Mouse (Mus musculus) urinary bladder, postnatal 14 days (tissue): ENCODE results near the gene Hdc.
"Not testable (repeated sequence)": the region's sequence is repeated elsewhere in the genome, so short reads cannot be mapped to it uniquely, and the experiment has no call there.

Experiments used
- DNase-seq: peaks from one replicate; pipeline ENCODE4 v3.0.0; 2021; ENCODE audit warnings: low spot score

Hdc gene

DNA sequence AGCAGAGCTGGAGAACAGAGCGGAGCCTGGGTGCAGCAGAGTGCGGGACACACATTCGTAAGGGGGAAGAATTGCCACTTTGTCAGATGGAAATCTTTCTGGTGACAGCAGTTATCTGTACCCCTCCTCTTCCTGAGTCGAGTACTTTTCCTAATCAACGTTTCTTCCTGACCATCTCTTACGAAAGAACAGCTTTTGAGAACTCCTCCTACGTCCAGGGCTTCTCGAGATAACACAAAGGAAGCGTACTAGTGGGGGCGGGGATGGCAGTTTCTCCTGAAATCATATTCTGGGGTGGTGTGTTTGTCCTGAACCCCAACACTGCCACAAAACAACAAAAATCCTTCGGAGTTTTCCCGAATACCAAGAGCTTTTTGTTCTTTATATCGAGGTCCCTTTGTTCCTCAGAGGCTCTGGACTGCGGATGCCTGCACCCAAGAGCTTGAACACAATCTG, at the start of gene Hdc:
Gene Hdc (minus strand): TSS at position 51 of the 456 bp plus-strand sequence.
- DNase-seq, result no peak

- no peak for DNase-seq
Measured at GRCm38 (mm10) chr2:126668621-126669252, 49.6 kb upstream of the Hdc start.

DNA sequence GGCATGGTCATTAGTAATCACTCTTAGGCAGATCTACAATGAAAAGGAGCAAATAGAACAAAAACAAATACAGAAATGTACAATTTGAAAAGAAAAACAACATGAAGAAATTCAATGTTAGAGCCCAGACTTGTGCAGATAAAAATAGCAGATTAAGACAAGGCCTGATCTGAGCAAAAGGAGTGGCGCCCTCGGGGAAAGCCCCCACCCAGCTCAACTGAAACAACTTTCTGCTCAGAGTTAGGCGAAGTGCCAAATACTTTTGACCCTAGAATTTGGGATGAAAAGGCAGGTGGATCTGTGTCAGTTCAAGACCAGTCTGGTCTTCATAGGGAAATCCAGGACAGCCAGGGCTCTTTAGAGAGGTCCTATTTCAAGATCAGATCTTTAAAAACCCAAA, 46.9 kb upstream of the Hdc start:
- no peak for DNase-seq

- no peak for DNase-seq
Measured at GRCm38 (mm10) chr2:126663481-126663880, 44.4 kb upstream of the Hdc start.

DNA sequence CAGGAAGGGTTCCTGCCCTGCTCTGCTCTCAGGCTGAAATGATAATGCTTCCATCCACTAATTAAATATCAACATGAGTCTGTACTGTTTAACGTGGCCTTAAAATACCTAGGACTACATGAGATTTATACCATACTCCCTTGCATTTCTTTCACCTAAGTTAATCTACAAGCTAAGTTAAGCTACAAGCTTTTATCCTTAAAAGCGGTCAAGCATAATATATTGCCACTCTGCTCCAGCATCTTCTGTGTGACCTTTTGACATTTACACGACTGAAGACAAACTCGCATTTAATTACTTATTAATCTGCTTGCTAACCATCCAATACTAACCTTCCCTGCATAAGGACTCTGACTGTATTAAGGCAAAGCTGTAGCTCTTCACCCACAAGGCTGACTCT, 33.8 kb upstream of the Hdc start:
- DNase-seq, result no peak

GRCm38 (mm10) chr2:126647762-126648161, 28.7 kb upstream of the Hdc start:
- no peak for DNase-seq

GRCm38 (mm10) chr2:126646461-126646860, 27.4 kb upstream of the Hdc start:
- DNase-seq, result no peak

DNA sequence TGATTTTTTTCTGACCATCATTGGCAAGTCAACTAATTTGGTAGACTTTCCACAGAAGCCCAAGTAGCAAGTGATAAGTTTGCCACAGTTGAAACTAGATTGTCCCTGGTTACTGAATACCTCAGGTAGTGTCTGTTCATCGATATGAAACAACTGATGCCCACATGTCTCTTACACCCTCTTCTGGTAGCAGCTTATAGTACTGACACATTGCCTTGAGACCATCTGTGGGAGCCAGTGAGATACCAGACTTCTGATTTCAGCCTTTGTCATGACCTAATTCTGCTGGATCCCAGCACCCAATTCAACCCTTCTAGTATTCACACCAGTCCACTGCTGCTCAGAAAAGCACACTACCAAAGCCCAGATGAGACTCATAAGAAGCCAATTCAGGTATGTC, 25.7 kb upstream of the Hdc start:
- no peak for DNase-seq

- DNase-seq, result no peak
Measured at GRCm38 (mm10) chr2:126640298-126640697, 21.2 kb upstream of the Hdc start.

GRCm38 (mm10) chr2:126635939-126636823, 17.1 kb upstream of the Hdc start:
- no peak for DNase-seq

- DNase-seq, result no peak
Measured at GRCm38 (mm10) chr2:126633165-126633564, 14.1 kb upstream of the Hdc start.

DNA sequence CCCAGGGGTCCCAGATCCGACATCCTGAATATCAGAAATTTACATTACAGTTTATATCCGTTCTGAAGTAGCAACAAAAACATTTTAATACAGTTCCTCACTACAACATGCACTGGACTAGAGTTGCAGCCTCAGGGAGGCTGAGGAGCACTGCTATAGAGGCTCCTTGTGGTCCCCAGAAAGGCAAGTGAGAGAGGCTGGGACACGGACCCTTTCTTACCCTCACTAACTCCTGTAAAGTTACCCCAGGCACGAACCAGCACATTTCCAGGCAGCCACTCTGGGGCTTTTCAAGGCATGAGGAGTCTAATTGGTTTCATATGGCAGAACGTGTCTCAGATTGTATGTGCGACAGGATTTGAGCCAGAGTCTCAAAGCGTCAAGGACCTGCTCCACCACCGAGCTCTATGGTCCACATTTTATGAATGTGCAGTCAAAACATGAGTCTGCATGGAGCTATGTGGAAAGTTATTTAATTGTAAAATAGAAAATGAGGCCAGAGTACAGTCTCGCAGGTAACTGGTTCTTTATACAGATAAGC, 9.4 kb upstream of the Hdc start:
- no peak for DNase-seq

DNA sequence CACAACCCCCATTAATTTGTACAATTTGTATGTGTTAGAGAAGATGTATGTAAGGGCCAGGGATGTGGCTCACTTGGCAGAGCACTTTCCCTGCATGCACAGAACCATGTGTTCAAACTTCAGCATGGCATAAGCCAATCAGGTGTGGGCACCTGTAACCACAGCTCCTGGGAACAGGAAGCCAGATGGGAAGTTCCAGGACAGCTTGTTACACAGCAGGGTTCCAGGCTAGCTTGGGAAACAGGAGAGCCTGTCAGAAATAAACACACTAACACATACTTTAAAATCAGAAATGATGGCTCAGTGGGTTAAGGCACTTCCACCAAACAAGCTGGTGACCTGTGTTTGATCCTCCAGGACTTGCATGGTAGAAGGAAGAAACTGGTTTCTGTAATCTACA, 4.0 kb upstream of the Hdc start:
- DNase-seq, result no peak

GRCm38 (mm10) chr2:126622455-126622854, 3.4 kb upstream of the Hdc start:
- DNase-seq, result no peak

DNA sequence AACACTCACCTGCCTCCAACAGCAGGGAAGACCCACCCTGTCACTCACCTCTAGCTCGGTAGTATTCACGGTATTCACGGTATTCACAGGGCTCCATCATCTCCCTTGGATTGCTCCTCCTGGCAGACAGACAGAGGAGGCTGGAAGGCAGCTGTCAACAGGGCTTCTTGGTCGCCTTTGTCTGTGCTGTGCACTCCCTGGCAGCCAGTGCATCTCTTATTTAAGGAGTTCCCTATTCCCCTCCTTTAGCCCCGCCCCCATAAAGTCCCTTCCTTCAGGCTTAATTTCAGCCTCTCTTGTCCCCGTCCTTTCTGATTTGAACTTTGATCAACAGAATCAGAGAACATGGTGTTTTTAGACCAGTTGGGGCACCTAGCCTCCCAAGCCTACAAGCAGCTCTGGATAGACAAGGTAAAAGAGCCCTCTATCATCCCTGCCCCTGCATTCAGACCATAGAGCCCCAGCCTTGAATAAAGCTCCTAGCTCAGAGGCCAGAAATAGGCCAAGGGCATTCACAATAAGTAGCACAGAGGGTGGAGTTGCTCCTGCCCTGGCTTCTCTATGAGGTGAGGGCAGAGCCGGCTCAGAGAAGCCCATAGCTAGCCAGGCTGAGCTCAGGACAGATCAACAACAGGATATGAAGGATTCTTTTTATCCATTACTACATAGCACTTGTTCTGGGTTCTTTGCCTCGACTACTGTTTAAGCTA, 474 bp downstream of the Hdc start:
- DNase-seq, result no peak

DNA sequence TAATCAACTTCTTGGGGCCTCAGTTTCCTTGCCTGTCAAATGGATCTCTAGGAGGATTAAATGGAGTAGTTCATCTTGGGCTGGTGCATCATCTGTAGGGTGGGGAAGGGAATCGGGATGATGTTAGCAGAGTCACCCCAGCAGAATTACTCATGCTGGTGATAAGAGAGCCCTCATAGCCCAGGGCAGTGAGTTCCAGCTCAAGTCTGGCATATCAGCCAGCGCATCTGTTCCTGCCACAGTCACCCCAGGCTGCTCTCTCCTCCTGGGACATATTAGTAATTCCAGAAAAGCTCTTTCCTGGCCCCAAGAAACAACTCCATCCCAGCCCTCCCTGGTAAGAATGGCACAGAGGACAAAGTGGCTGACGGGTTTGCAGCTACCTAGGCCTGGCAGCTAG, 3.7 kb downstream of the Hdc start:
- no peak for DNase-seq

GRCm38 (mm10) chr2:126609600-126609999, 9.5 kb downstream of the Hdc start:
- DNase-seq, result not testable (repeated sequence)

GRCm38 (mm10) chr2:126607553-126608203, 11.4 kb downstream of the Hdc start:
- DNase-seq, result no peak

GRCm38 (mm10) chr2:126606688-126607062, 12.4 kb downstream of the Hdc start:
- DNase-seq, result no peak

GRCm38 (mm10) chr2:126606061-126606687, 12.9 kb downstream of the Hdc start:
- DNase-seq, result no peak

GRCm38 (mm10) chr2:126601918-126602600, 17.0 kb downstream of the Hdc start:
- DNase-seq, result no peak
